Mouse (Mus musculus): ENCODE data around the gene Cers2. TPM values are rescaled to one million over a fixed set of nuclear protein-coding genes. Genes with fewer than 3 reads are reported as not detected.

Gene Cers2
- polyA plus RNA-seq, 1 experiment from 2014 or later = 125 TPM

DNA sequence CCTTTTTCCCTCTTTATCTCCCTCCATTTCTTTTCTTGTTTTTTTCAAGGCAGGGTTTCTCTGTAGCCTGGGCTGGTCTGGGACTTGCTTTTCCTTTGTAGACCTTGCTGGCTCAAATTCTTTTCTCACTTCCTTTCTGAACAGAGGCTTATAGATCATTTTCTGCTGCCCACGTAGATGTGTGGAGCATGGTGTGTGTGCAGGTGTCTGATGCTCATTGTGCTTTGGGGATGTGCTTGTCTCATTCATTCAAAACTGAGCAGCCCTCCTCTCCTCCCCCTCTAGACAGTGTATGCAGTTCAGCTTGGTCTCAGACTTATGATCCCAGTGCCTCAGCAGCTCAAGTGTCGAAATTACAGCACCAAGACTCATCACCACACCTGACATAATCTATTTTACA lies 4.5 kb downstream of the Cers2 start:
- H3K9ac ChIP-seq (replicated peaks) = peak overlapping the region; percentile 40
- H3K4me1 ChIP-seq (ENCODE audit: insufficient read depth) = peaks cover 47% of the 10 kb centered on the region
- H3K4me3 ChIP-seq (ENCODE audit: low read depth, low read length) = peak overlapping the region; percentile 13
- 43% methylated on average over 2 of the region's 2 CpGs for WGBS (ENCODE audit: insufficient replicate concordance)
- no peak for TF ChIP-seq CTCF (IDR thresholded peaks at IDR 0.05; ENCODE audit: low read depth)
- TF ChIP-seq EP300 (IDR thresholded peaks at IDR 0.05; ENCODE audit: low read depth) = no peak
- peaks cover 41% of the 10 kb centered on the region for H3K36me3 ChIP-seq (replicated peaks; ENCODE audit: insufficient read depth, low read length)
- H3K4me2 ChIP-seq (ENCODE audit: low read depth, low read length) = peak overlapping the region; percentile 58
- ATAC-seq = no peak
- no peaks in the 10 kb centered on the region for H3K27me3 ChIP-seq (ENCODE audit: insufficient read depth, low read length)
- H3K27ac ChIP-seq (ENCODE audit: low read depth) = peak overlapping the region; percentile 72
- H3K9me3 ChIP-seq (ENCODE audit: low read length) = no peaks in the 10 kb centered on the region
- DNase-seq = no peak

DNA sequence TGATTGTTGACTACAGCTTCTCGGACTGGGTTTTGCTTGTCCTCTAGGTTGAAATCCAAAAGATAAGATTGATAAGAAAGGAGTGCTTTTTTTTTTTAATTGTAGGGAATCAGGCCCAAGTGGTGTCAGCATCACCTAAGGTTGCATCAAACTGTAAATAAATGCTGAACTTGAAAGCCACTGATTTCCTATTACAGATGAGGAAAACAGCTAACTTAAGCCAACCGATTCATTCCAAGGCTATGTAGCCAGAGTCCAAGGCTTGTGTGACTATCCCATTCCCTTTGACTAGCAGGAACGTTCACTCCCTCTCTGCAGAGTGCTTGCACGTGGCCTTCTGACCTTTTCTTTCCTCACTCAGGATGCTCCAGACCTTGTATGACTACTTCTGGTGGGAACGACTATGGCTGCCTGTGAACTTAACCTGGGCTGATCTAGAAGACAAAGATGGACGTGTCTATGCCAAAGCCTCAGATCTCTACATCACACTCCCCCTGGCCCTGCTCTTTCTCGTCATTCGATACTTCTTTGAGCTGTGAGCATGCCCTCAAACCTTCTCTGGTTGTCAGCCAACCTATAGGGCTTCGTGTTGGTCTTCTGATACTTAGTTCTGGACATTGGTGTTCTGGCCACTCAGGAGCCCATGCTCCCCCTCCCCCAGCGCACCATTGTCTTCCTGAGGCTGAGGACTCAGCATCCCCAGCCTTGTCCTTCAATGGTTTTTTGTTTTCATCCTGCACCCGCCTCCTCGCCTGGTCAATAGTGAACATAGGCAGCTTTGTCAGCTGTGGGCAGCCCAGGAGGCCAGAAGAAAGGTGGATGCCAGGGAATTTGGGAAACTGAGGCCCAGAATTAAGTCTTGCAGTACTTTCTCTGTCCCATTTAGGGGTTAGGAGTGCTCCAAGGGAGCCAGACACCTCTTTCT lies 5.4 kb downstream of the Cers2 start:
- TF ChIP-seq EP300 (IDR thresholded peaks at IDR 0.05; ENCODE audit: low read depth) = no peak
- no peak for TF ChIP-seq CTCF (IDR thresholded peaks at IDR 0.05; ENCODE audit: low read depth)
- no peak for ATAC-seq
- 72% methylated on average over 12 of the region's 12 CpGs for WGBS (ENCODE audit: insufficient replicate concordance)
- no peak for DNase-seq
- no peak overlapping the region for H3K4me3 ChIP-seq (ENCODE audit: low read depth, low read length)
- H3K4me2 ChIP-seq (ENCODE audit: low read depth, low read length) = peak overlapping the region; percentile 58; the same call in 1 of the 2 replicates
- H3K27ac ChIP-seq (ENCODE audit: low read depth) = peak overlapping the region; percentile 72
- peaks cover 50% of the 10 kb centered on the region for H3K36me3 ChIP-seq (replicated peaks; ENCODE audit: insufficient read depth, low read length)
- H3K9ac ChIP-seq (replicated peaks) = no peak overlapping the region
- H3K27me3 ChIP-seq (ENCODE audit: insufficient read depth, low read length) = no peaks in the 10 kb centered on the region
- H3K9me3 ChIP-seq (ENCODE audit: low read length) = no peaks in the 10 kb centered on the region
- peaks cover 40% of the 10 kb centered on the region for H3K4me1 ChIP-seq (ENCODE audit: insufficient read depth)

DNA sequence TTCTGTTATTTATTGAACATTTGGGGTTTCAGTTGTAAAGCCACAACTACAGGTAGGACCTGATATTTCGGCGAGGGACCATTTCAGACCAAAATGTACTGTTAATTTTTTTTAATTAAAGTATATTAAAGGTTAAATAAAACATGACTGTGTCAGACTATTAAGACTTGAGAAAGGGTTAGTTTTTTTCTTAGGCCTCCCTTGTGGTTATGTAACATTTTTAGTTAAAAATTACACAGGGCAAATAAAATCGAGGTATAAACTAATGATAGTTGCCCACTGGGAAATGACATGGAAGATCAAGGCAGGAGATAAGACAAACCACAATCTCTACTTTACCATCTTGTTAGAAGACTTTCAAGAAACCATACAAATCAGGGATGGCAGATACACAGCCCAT lies 8.8 kb downstream of the Cers2 start:
- Histone ChIP-seq H3K4me2 (ENCODE audit: low read depth, low read length) (no peak overlapping the region), H3K4me3 (ENCODE audit: low read depth, low read length) (no peak overlapping the region), H3K36me3 (replicated peaks; ENCODE audit: insufficient read depth, low read length) (peaks cover 84% of the 10 kb centered on the region), H3K9ac (replicated peaks) (no peak overlapping the region), H3K27ac (ENCODE audit: low read depth) (peak overlapping the region; percentile 52; the same call in 1 of the 2 replicates), H3K27me3 (ENCODE audit: insufficient read depth, low read length) (no peaks in the 10 kb centered on the region), H3K9me3 (ENCODE audit: low read length) (no peaks in the 10 kb centered on the region), H3K4me1 (ENCODE audit: insufficient read depth) (peaks cover 25% of the 10 kb centered on the region)
- TF ChIP-seq EP300 (IDR thresholded peaks at IDR 0.05; ENCODE audit: low read depth) (no peak), CTCF (IDR thresholded peaks at IDR 0.05; ENCODE audit: low read depth) (no peak)
- no peak for DNase-seq
- ATAC-seq = no peak
- 69% methylated on average over 3 of the region's 3 CpGs for WGBS (ENCODE audit: insufficient replicate concordance)

DNA sequence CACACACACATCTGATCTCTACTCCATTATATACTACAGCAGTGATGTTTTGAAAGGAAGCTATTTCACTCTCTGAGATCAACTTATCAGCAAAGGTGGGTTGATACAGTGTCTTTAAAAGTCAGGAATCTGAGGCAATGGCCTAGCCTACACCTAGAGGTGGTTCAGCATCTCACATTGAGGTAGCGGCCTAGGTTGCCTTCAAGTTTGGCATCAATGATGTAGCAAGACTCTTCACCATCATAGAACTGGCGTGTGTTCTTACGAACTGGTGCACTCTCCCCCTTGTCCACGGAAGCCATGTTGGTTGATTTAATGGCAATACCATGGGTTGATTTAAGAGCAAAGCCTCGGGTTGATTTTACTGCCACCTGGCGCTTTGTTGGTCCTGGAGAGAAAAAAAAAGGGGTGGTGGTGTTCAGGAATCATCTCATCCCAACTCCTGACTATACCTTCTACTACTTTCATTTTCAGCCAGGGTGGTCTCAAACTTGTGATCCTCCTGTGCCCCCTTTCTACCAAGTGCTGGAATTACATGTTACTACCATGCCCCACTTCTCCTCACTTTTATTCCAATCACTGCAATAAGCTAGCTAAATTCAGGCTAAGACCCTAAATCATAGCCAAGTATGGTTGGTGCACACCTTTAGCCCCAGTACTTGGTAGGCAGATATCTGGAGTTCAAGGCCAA lies 10.0 kb downstream of the Cers2 start:
- no peak overlapping the region for H3K4me2 ChIP-seq (ENCODE audit: low read depth, low read length)
- 0 out of 2 replicates have a peak, but pooled peaks have one; percentile 20 for ATAC-seq
- peaks cover 90% of the 10 kb centered on the region for H3K36me3 ChIP-seq (replicated peaks; ENCODE audit: insufficient read depth, low read length)

DNA sequence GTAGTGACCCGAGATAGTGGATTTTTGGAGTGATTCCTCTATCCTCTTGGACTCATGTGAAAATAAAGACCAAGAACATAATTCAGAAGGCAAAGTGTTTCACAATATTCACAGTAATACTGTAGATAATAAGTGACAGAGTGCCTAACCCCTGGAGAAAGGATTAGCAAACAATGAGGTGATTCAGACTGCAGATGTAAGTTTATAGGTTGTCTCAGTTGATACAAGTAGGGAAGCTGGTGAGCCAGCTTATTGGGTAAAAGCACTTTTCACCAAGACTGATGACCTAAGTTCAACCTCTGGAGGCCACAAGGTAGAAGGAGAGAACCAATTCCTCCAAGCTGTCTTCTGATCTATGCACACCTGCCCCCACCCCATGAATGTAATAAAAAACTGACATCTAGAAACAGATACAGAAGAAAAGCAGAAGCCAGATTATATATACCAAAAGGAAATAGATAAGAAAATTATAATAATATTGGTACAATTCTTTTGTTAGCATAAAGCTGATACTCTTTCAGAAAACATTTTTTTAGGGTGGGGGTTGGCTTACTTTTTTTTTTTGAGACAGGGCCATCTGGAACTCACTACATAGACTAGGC lies 14.3 kb downstream of the Cers2 start:
- H3K9me3 ChIP-seq (ENCODE audit: low read length) = no peaks in the 10 kb centered on the region
- no peak overlapping the region for H3K27ac ChIP-seq (ENCODE audit: low read depth)
- H3K27me3 ChIP-seq (ENCODE audit: insufficient read depth, low read length) = no peaks in the 10 kb centered on the region
- DNase-seq (no peak), ATAC-seq (no peak)
- H3K4me3 ChIP-seq (ENCODE audit: low read depth, low read length) = no peak overlapping the region
- H3K36me3 ChIP-seq (replicated peaks; ENCODE audit: insufficient read depth, low read length) = peaks cover 64% of the 10 kb centered on the region
- TF ChIP-seq EP300 (IDR thresholded peaks at IDR 0.05; ENCODE audit: low read depth) = no peak
- no peak for TF ChIP-seq CTCF (IDR thresholded peaks at IDR 0.05; ENCODE audit: low read depth)
- no peak overlapping the region for H3K9ac ChIP-seq (replicated peaks)
- H3K4me2 ChIP-seq (ENCODE audit: low read depth, low read length) = no peak overlapping the region
- 71% methylated on average over 1 of the region's 1 CpGs for WGBS (ENCODE audit: insufficient replicate concordance)
- peaks cover 2% of the 10 kb centered on the region for H3K4me1 ChIP-seq (ENCODE audit: insufficient read depth)

More for the DNA sequence above, 10.0 kb downstream of the Cers2 start:
- no peak overlapping the region for H3K9ac ChIP-seq (replicated peaks)
- no peaks in the 10 kb centered on the region for H3K9me3 ChIP-seq (ENCODE audit: low read length)
- peaks cover 16% of the 10 kb centered on the region for H3K4me1 ChIP-seq (ENCODE audit: insufficient read depth)
- H3K27me3 ChIP-seq (ENCODE audit: insufficient read depth, low read length) = no peaks in the 10 kb centered on the region
- H3K27ac ChIP-seq (ENCODE audit: low read depth) = no peak overlapping the region
- TF ChIP-seq EP300 (IDR thresholded peaks at IDR 0.05; ENCODE audit: low read depth) = no peak
- TF ChIP-seq CTCF (IDR thresholded peaks at IDR 0.05; ENCODE audit: low read depth) = peak; percentile 55
- DNase-seq = no peak
- whole genome bisulfite sequencing (ENCODE audit: insufficient replicate concordance) = 85% methylated on average over 6 of the region's 6 CpGs
- H3K4me3 ChIP-seq (ENCODE audit: low read depth, low read length) = no peak overlapping the region

DNA sequence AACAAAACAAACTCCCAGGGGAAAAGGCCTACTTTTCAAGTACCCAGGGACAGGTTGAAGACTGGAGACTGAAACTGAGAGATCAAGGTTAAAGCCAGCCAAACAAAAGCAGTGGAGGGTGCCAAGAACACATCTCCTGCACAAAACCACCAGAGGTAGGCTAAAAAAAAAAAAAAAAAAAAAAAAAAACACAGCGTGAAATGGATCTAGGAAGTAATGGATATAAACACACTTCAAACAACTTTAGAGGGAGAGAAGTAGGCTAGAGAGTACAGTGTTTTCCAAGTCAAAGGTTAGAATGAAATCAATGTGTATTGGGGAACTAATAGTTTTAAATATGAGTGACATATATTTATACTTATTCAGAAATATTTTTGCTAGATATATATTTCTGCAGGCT lies 16.9 kb downstream of the Cers2 start:
- Histone ChIP-seq H3K9ac (replicated peaks) (no peak overlapping the region), H3K36me3 (replicated peaks; ENCODE audit: insufficient read depth, low read length) (peaks cover 54% of the 10 kb centered on the region), H3K4me1 (ENCODE audit: insufficient read depth) (no peaks in the 10 kb centered on the region), H3K9me3 (ENCODE audit: low read length) (no peaks in the 10 kb centered on the region), H3K4me2 (ENCODE audit: low read depth, low read length) (no peak overlapping the region), H3K27ac (ENCODE audit: low read depth) (no peak overlapping the region), H3K27me3 (ENCODE audit: insufficient read depth, low read length) (no peaks in the 10 kb centered on the region), H3K4me3 (ENCODE audit: low read depth, low read length) (no peak overlapping the region)
- TF ChIP-seq EP300 (IDR thresholded peaks at IDR 0.05; ENCODE audit: low read depth) (no peak), CTCF (IDR thresholded peaks at IDR 0.05; ENCODE audit: low read depth) (no peak)
- DNase-seq (no peak), ATAC-seq (no peak)
- WGBS (ENCODE audit: insufficient replicate concordance) = 63% methylated on average over 1 of the region's 1 CpGs

All from liver, postnatal 0 days (tissue).